15 mouse cellular contexts compared by ENCODE assay signal in the genomic region with DNA sequence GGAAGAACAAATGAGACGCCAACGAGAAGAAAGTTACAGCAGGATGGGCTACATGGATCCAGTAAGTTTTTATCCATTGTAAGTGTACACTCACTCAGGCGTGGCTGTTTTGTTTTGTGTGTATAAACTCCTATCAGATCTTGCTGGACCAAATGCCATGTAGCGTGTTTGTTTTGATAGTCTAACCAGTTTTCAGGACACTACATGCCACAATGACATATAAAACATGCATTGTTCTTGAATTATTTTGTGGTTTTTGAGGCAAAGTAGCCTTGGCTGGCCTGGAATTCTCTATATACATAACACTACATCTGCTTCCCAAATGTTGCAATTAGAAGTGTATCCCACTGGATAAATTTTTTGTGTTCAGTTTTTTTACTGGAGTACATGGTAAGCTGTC. TPM values are rescaled to one million over a fixed set of nuclear protein-coding genes. Genes with fewer than 3 reads are reported as not detected.
DNase-seq lines count a peak whose midpoint lies in the region; ATAC-seq lines count a peak whose summit lies in the region.
"Had no signal": no experiment of that assay in that cellular context is flagged by ENCODE, and none has a peak within 500 bp of the region (broad histone marks: within the 10 kb centered on the region; RNA-seq: fewer than 3 reads in every experiment).

No protein-coding gene starts in this region.

- no peak for ATAC-seq in forebrain, embryonic 13.5 days
- ATAC-seq in forebrain, embryonic 14.5 days = no peak
- ATAC-seq in midbrain, embryonic 11.5 days (ENCODE audit: low FRiP score) = no peak
- ATAC-seq: midbrain, embryonic 15.5 days had no signal

- WGBS in forebrain, embryonic 13.5 days = 90% methylated on average over 4 of the region's 4 CpGs
- 87% methylated on average over 4 of the region's 4 CpGs for WGBS in forebrain, embryonic 14.5 days
- 95% methylated on average over 4 of the region's 4 CpGs for WGBS in midbrain, embryonic 11.5 days
- WGBS in midbrain, embryonic 10.5 days = 96% methylated on average over 4 of the region's 4 CpGs
- WGBS in embryonic facial prominence, embryonic 10.5 days = 92% methylated on average over 4 of the region's 4 CpGs

- H3K4me3 ChIP-seq in forebrain, embryonic 13.5 days = no peak overlapping the region
- no peak overlapping the region for H3K4me3 ChIP-seq in forebrain, embryonic 14.5 days (ENCODE audit: low read depth, low read length)
- no peak overlapping the region for H3K4me3 ChIP-seq in midbrain, embryonic 11.5 days (ENCODE audit: low read depth, low read length)
- no peak overlapping the region for H3K4me3 ChIP-seq in midbrain, embryonic 10.5 days
- H3K4me3 ChIP-seq in embryonic facial prominence, embryonic 10.5 days = peak overlapping the region; percentile 9; the same call in 1 of the 2 replicates
- H3K4me3 ChIP-seq: embryonic facial prominence, embryonic 15.5 days; limb, embryonic 15.5 days; liver, embryonic 13.5 days; megakaryocyte, embryonic 14.5 days; midbrain, embryonic 15.5 days; neural tube, embryonic 15.5 days; stomach, embryonic 15.5 days had no signal

- H3K4me1 ChIP-seq in forebrain, embryonic 13.5 days = peaks cover 44% of the 10 kb centered on the region
- H3K4me1 ChIP-seq in forebrain, embryonic 14.5 days (ENCODE audit: control insufficient read depth, insufficient read depth, low read length) = peaks cover 25% of the 10 kb centered on the region
- H3K4me1 ChIP-seq in midbrain, embryonic 11.5 days (ENCODE audit: control insufficient read depth, insufficient read depth, low read length) = peaks cover 15% of the 10 kb centered on the region
- peaks cover 29% of the 10 kb centered on the region for H3K4me1 ChIP-seq in midbrain, embryonic 10.5 days
- H3K4me1 ChIP-seq in embryonic facial prominence, embryonic 10.5 days = peaks cover 25% of the 10 kb centered on the region

- no peaks in the 10 kb centered on the region for H3K9me3 ChIP-seq in forebrain, embryonic 13.5 days (replicated peaks)
- H3K9me3 ChIP-seq in forebrain, embryonic 14.5 days (replicated peaks; ENCODE audit: control insufficient read depth, low read length) = no peaks in the 10 kb centered on the region
- no peaks in the 10 kb centered on the region for H3K9me3 ChIP-seq in midbrain, embryonic 11.5 days (ENCODE audit: control insufficient read depth, low read length)
- H3K9me3 ChIP-seq in midbrain, embryonic 10.5 days (replicated peaks) = no peaks in the 10 kb centered on the region
- H3K9me3 ChIP-seq in embryonic facial prominence, embryonic 10.5 days = no peaks in the 10 kb centered on the region
- H3K9me3 ChIP-seq: embryonic facial prominence, embryonic 15.5 days; limb, embryonic 15.5 days; liver, embryonic 13.5 days; megakaryocyte, embryonic 14.5 days; midbrain, embryonic 15.5 days; neural tube, embryonic 15.5 days; stomach, embryonic 15.5 days had no signal

- no peak overlapping the region for H3K27ac ChIP-seq in forebrain, embryonic 13.5 days
- H3K27ac ChIP-seq in forebrain, embryonic 14.5 days (ENCODE audit: low read depth, low read length) = no peak overlapping the region
- H3K27ac ChIP-seq in midbrain, embryonic 11.5 days (ENCODE audit: low read depth, low read length) = no peak overlapping the region
- no peak overlapping the region for H3K27ac ChIP-seq in midbrain, embryonic 10.5 days (replicated peaks)
- no peak overlapping the region for H3K27ac ChIP-seq in embryonic facial prominence, embryonic 10.5 days (replicated peaks)
- H3K27ac ChIP-seq: embryonic facial prominence, embryonic 15.5 days; limb, embryonic 15.5 days; liver, embryonic 13.5 days; midbrain, embryonic 15.5 days; neural tube, embryonic 15.5 days; stomach, embryonic 15.5 days had no signal

- no peak for DNase-seq in forebrain, embryonic 14.5 days (ENCODE audit: low spot score)
- peak; percentile 83 for DNase-seq in midbrain, embryonic 11.5 days (ENCODE audit: low spot score, missing footprints)
- no peak for DNase-seq in midbrain, embryonic 10.5 days (ENCODE audit: low spot score)
- no peak for DNase-seq in embryonic facial prominence, embryonic 10.5 days (ENCODE audit: low spot score)
- no peak for DNase-seq in left cerebral cortex, adult 11 months (ENCODE audit: low spot score)
- no peak for DNase-seq in ovary, postnatal 10 days (ENCODE audit: low spot score)
- DNase-seq: right cerebral cortex, postnatal 25 days had no signal

- H3K9ac ChIP-seq in forebrain, embryonic 13.5 days = no peak overlapping the region
- H3K9ac ChIP-seq in forebrain, embryonic 14.5 days (ENCODE audit: low read length) = no peak overlapping the region
- H3K9ac ChIP-seq in midbrain, embryonic 11.5 days (ENCODE audit: low read length) = no peak overlapping the region
- H3K9ac ChIP-seq: embryonic facial prominence, embryonic 15.5 days; limb, embryonic 15.5 days; liver, embryonic 13.5 days; midbrain, embryonic 15.5 days; neural tube, embryonic 15.5 days; stomach, embryonic 15.5 days had no signal

- H3K27me3 ChIP-seq in forebrain, embryonic 13.5 days = no peaks in the 10 kb centered on the region
- no peaks in the 10 kb centered on the region for H3K27me3 ChIP-seq in forebrain, embryonic 14.5 days (replicated peaks; ENCODE audit: control insufficient read depth, insufficient read depth, low read length)
- H3K27me3 ChIP-seq in midbrain, embryonic 11.5 days (ENCODE audit: control insufficient read depth, insufficient read depth, low read length) = no peaks in the 10 kb centered on the region
- H3K27me3 ChIP-seq in midbrain, embryonic 10.5 days (ENCODE audit: low read depth, poor library complexity, severe bottlenecking) = no peaks in the 10 kb centered on the region
- no peaks in the 10 kb centered on the region for H3K27me3 ChIP-seq in embryonic facial prominence, embryonic 10.5 days (replicated peaks; ENCODE audit: low read depth, poor library complexity, severe bottlenecking)
- H3K27me3 ChIP-seq: embryonic facial prominence, embryonic 15.5 days; limb, embryonic 15.5 days; liver, embryonic 13.5 days; megakaryocyte, embryonic 14.5 days; midbrain, embryonic 15.5 days; neural tube, embryonic 15.5 days; stomach, embryonic 15.5 days had no signal

- peaks cover 86% of the 10 kb centered on the region for H3K36me3 ChIP-seq in forebrain, embryonic 13.5 days (ENCODE audit: poor library complexity, severe bottlenecking)
- H3K36me3 ChIP-seq in forebrain, embryonic 14.5 days (ENCODE audit: control insufficient read depth, insufficient read depth, low read length) = peaks cover 89% of the 10 kb centered on the region
- peaks cover 41% of the 10 kb centered on the region for H3K36me3 ChIP-seq in midbrain, embryonic 11.5 days (ENCODE audit: control insufficient read depth, insufficient read depth, low read length)
- peaks cover 99% of the 10 kb centered on the region for H3K36me3 ChIP-seq in midbrain, embryonic 10.5 days
- H3K36me3 ChIP-seq in embryonic facial prominence, embryonic 10.5 days (replicated peaks) = peaks cover 100% of the 10 kb centered on the region

- 0 out of 2 replicates have a peak overlapping the region, but pooled peaks have one; percentile 0 for H3K4me2 ChIP-seq in forebrain, embryonic 13.5 days
- H3K4me2 ChIP-seq in forebrain, embryonic 14.5 days (ENCODE audit: low read length) = no peak overlapping the region
- no peak overlapping the region for H3K4me2 ChIP-seq in midbrain, embryonic 11.5 days
- H3K4me2 ChIP-seq: embryonic facial prominence, embryonic 15.5 days; limb, embryonic 15.5 days; liver, embryonic 13.5 days; midbrain, embryonic 15.5 days; neural tube, embryonic 15.5 days; stomach, embryonic 15.5 days had no signal

RNA-seq across cellular contexts. Expression of gene Sfpq, which starts 5.7 kb away (rescaled TPM):
- 120 and 122 TPM in 2 replicates for polyA plus RNA-seq in forebrain, embryonic 13.5 days (2015; fragmentation: Nextera tagmentation; extraction: Ambion mirVana)
- polyA plus RNA-seq in forebrain, embryonic 14.5 days (2014; fragmentation: Nextera tagmentation; extraction: Ambion mirVana) = 102 and 105 TPM in 2 replicates
- polyA plus RNA-seq in midbrain, embryonic 11.5 days (2014; fragmentation: Nextera tagmentation; extraction: Ambion mirVana) = 160 and 165 TPM in 2 replicates
- polyA plus RNA-seq in midbrain, embryonic 10.5 days (2016; fragmentation: Nextera tagmentation; extraction: Ambion mirVana) = 108 and 110 TPM in 2 replicates
- polyA plus RNA-seq in embryonic facial prominence, embryonic 10.5 days (2016; fragmentation: Nextera tagmentation; extraction: Ambion mirVana) = 111 and 120 TPM in 2 replicates

RNA-seq across cellular contexts. Expression of gene Zmym1, which starts 34.1 kb away (rescaled TPM):
- 26.4 and 28.4 TPM in 2 replicates for polyA plus RNA-seq in forebrain, embryonic 13.5 days (2015; fragmentation: Nextera tagmentation; extraction: Ambion mirVana)
- polyA plus RNA-seq in forebrain, embryonic 14.5 days (2014; fragmentation: Nextera tagmentation; extraction: Ambion mirVana) = 31.5 and 35.1 TPM in 2 replicates
- 33.0 and 34.9 TPM in 2 replicates for polyA plus RNA-seq in midbrain, embryonic 11.5 days (2014; fragmentation: Nextera tagmentation; extraction: Ambion mirVana)
- polyA plus RNA-seq in midbrain, embryonic 10.5 days (2016; fragmentation: Nextera tagmentation; extraction: Ambion mirVana) = 34.7 and 38.5 TPM in 2 replicates
- 35.9 and 37.1 TPM in 2 replicates for polyA plus RNA-seq in embryonic facial prominence, embryonic 10.5 days (2016; fragmentation: Nextera tagmentation; extraction: Ambion mirVana)

RNA-seq across cellular contexts. Expression of gene Zmym6, which starts 50.4 kb away (rescaled TPM):
- 24.0 and 30.0 TPM in 2 replicates for polyA plus RNA-seq in forebrain, embryonic 13.5 days (2015; fragmentation: Nextera tagmentation; extraction: Ambion mirVana)
- 21.2 and 32.3 TPM in 2 replicates for polyA plus RNA-seq in forebrain, embryonic 14.5 days (2014; fragmentation: Nextera tagmentation; extraction: Ambion mirVana)
- 26.7 and 30.8 TPM in 2 replicates for polyA plus RNA-seq in midbrain, embryonic 11.5 days (2014; fragmentation: Nextera tagmentation; extraction: Ambion mirVana)
- polyA plus RNA-seq in midbrain, embryonic 10.5 days (2016; fragmentation: Nextera tagmentation; extraction: Ambion mirVana) = 19.0 and 22.7 TPM in 2 replicates
- 24.0 and 25.5 TPM in 2 replicates for polyA plus RNA-seq in embryonic facial prominence, embryonic 10.5 days (2016; fragmentation: Nextera tagmentation; extraction: Ambion mirVana)

RNA-seq across cellular contexts. Expression of gene Zmym4, which starts 58.9 kb away (rescaled TPM):
- 30.0 and 30.6 TPM in 2 replicates for polyA plus RNA-seq in forebrain, embryonic 13.5 days (2015; fragmentation: Nextera tagmentation; extraction: Ambion mirVana)
- polyA plus RNA-seq in forebrain, embryonic 14.5 days (2014; fragmentation: Nextera tagmentation; extraction: Ambion mirVana) = 22.7 and 25.8 TPM in 2 replicates
- polyA plus RNA-seq in midbrain, embryonic 11.5 days (2014; fragmentation: Nextera tagmentation; extraction: Ambion mirVana) = 29.8 and 31.6 TPM in 2 replicates
- 25.1 and 27.2 TPM in 2 replicates for polyA plus RNA-seq in midbrain, embryonic 10.5 days (2016; fragmentation: Nextera tagmentation; extraction: Ambion mirVana)
- polyA plus RNA-seq in embryonic facial prominence, embryonic 10.5 days (2016; fragmentation: Nextera tagmentation; extraction: Ambion mirVana) = 28.0 and 29.0 TPM in 2 replicates
